Mouse (Mus musculus) heart, postnatal 0 days (tissue): ENCODE measurements around the gene Asic2. TPM values are rescaled to one million over a fixed set of nuclear protein-coding genes. Genes with fewer than 3 reads are reported as not detected.

ENCODE experiments used
- ATAC-seq: fragments of 200-750 bp; cut with Nextera tagmentation; 2 replicates; pipeline ENCODE4 v1.8.0; 2017; ENCODE audit warnings: low read depth, moderate number of reproducible peaks, moderate library complexity; ENCODE audit not compliant: insufficient read depth
- DNase-seq: peaks from one replicate; pipeline ENCODE4 v3.0.0-alpha.2; 2016; ENCODE audit warnings: low spot score
- H3K27ac ChIP-seq: fragments of 300-500 bp; sonication (generic); 2 replicates; pipeline ENCODE4 v1.5.1; 2014; ENCODE audit warnings: low read depth, mild to moderate bottlenecking
- H3K27me3 ChIP-seq: fragments of 300-500 bp; sonication (generic); 2 replicates; pipeline ENCODE4 v1.6.1; 2014; ENCODE audit warnings: low read length, mixed read lengths; ENCODE audit not compliant: control insufficient read depth, insufficient read depth
- H3K36me3 ChIP-seq: fragments of 300-500 bp; sonication (generic); replicated peaks from 2 replicates; pipeline ENCODE4 v1.6.1; 2014; ENCODE audit warnings: low read length, mixed read lengths; ENCODE audit not compliant: control insufficient read depth, insufficient read depth
- H3K4me1 ChIP-seq: fragments of 300-500 bp; sonication (generic); 2 replicates; pipeline ENCODE4 v1.6.1; 2014; ENCODE audit warnings: antibody characterized with exemption; ENCODE audit not compliant: control insufficient read depth, insufficient read depth
- H3K4me2 ChIP-seq: fragments of 300-500 bp; sonication (generic); 2 replicates; pipeline ENCODE4 v1.6.1; 2014; ENCODE audit warnings: low read depth, mild to moderate bottlenecking, low read length, moderate library complexity
- H3K4me3 ChIP-seq: fragments of 300-500 bp; sonication (generic); 2 replicates; pipeline ENCODE4 v1.5.1; 2014; ENCODE audit warnings: low read depth, low read length
- H3K9ac ChIP-seq: fragments of 300-500 bp; sonication (generic); replicated peaks from 2 replicates; pipeline ENCODE4 v1.6.1; 2014; ENCODE audit warnings: low read depth, low read length, mixed read lengths
- H3K9me3 ChIP-seq: fragments of 300-500 bp; sonication (generic); replicated peaks from 2 replicates; pipeline ENCODE4 v1.6.1; 2016; ENCODE audit warnings: low read length; ENCODE audit not compliant: control insufficient read depth
- CTCF ChIP-seq: IDR thresholded peaks from 2 replicates; pipeline ENCODE4 v1.5.1; 2016; ENCODE audit warnings: antibody characterized with exemption, control low read depth, low read depth
- EP300 ChIP-seq: IDR thresholded peaks from 2 replicates; pipeline ENCODE4 v1.6.1; 2016; ENCODE audit warnings: antibody characterized with exemption, low read depth
- whole genome bisulfite sequencing: fragments of 180-500 bp; shearing (Covaris S2); extraction: QIAGEN DNeasy Blood & Tissue Kit; methylation state at CpG from one replicate; pipeline ENCODE4 v1.1.7; 2014; 5-methylcytosine and 5-hydroxymethylcytosine counted together
- polyA plus RNA-seq: library from polyadenylated mRNA; unstranded; fragments of >200 nt; fragmentation: Nextera tagmentation; extraction: Ambion mirVana; gene quantifications from 2 replicates; pipeline ENCODE4 v1.2.1, GENCODE M21; 2015
- total RNA-seq: library from RNA; depleted of rRNA; stranded (reverse); fragments of >200 nt; gene quantifications from 2 replicates; pipeline ENCODE4 v1.2.3, GENCODE M21; 2014; ENCODE audit warnings: low replicate concordance

The Asic2 gene
- total and polyA plus RNA-seq, 2 experiments from 2014 or later, result not detected

- 84% methylated on average over 4 of the region's 4 CpGs for WGBS
- DNase-seq (no peak), ATAC-seq (no peak)
- Histone ChIP-seq H3K4me3 (no peak overlapping the region), H3K4me2 (no peak overlapping the region), H3K36me3 (no peaks in the 10 kb centered on the region), H3K27me3 (no peaks in the 10 kb centered on the region), H3K27ac (no peak overlapping the region), H3K9me3 (no peaks in the 10 kb centered on the region), H3K9ac (no peak overlapping the region), H3K4me1 (no peaks in the 10 kb centered on the region)
- TF ChIP-seq EP300 (no peak), CTCF (no peak)
Measured at GRCm38 (mm10) chr11:81192155-81192554, 776.1 kb downstream of the Asic2 start.

- no peaks in the 10 kb centered on the region for H3K36me3 ChIP-seq
- H3K27me3 ChIP-seq, result no peaks in the 10 kb centered on the region
- no peaks in the 10 kb centered on the region for H3K9me3 ChIP-seq
- H3K9ac ChIP-seq, result no peak overlapping the region
- TF ChIP-seq CTCF (no peak), EP300 (no peak)
- no peak overlapping the region for H3K27ac ChIP-seq
- DNase-seq, result no peak
- 82% methylated on average over 6 of the region's 6 CpGs for WGBS
- no peak for ATAC-seq
- no peak overlapping the region for H3K4me3 ChIP-seq
- H3K4me1 ChIP-seq, result no peaks in the 10 kb centered on the region
- H3K4me2 ChIP-seq, result no peak overlapping the region
Measured at GRCm38 (mm10) chr11:81189103-81189502, 779.2 kb downstream of the Asic2 start.

GRCm38 (mm10) chr11:81187851-81188250 is 780.4 kb downstream of the Asic2 start:
- DNase-seq (no peak), ATAC-seq (no peak)
- Histone ChIP-seq H3K36me3 (no peaks in the 10 kb centered on the region), H3K27ac (no peak overlapping the region), H3K9ac (no peak overlapping the region), H3K4me3 (no peak overlapping the region), H3K4me1 (no peaks in the 10 kb centered on the region), H3K27me3 (no peaks in the 10 kb centered on the region), H3K4me2 (no peak overlapping the region), H3K9me3 (no peaks in the 10 kb centered on the region)
- no peak for TF ChIP-seq CTCF
- no peak for TF ChIP-seq EP300
- 76% methylated on average over 3 of the region's 3 CpGs for WGBS

GRCm38 (mm10) chr11:81184721-81185120 is 783.5 kb downstream of the Asic2 start:
- Histone ChIP-seq H3K27me3 (no peaks in the 10 kb centered on the region), H3K4me1 (no peaks in the 10 kb centered on the region), H3K36me3 (no peaks in the 10 kb centered on the region), H3K27ac (no peak overlapping the region), H3K4me2 (no peak overlapping the region), H3K4me3 (no peak overlapping the region), H3K9ac (no peak overlapping the region), H3K9me3 (no peaks in the 10 kb centered on the region)
- DNase-seq (no peak), ATAC-seq (no peak)
- no peak for TF ChIP-seq EP300
- no peak for TF ChIP-seq CTCF
- 68% methylated on average over 7 of the region's 7 CpGs for WGBS

GRCm38 (mm10) chr11:81164890-81165289 is 803.4 kb downstream of the Asic2 start:
- WGBS, result 56% methylated on average over 2 of the region's 2 CpGs
- no peak for DNase-seq

GRCm38 (mm10) chr11:81163056-81163455 is 805.2 kb downstream of the Asic2 start:
- ATAC-seq (no peak), DNase-seq (no peak)
- no peak overlapping the region for H3K4me2 ChIP-seq
- no peak overlapping the region for H3K4me3 ChIP-seq
- WGBS, result 64% methylated on average over 4 of the region's 4 CpGs
- peaks cover 6% of the 10 kb centered on the region; the same call in 1 of the 2 replicates for H3K9me3 ChIP-seq
- no peak overlapping the region for H3K9ac ChIP-seq
- TF ChIP-seq EP300 (no peak), CTCF (no peak)
- H3K4me1 ChIP-seq, result no peaks in the 10 kb centered on the region
- H3K27ac ChIP-seq, result no peak overlapping the region
- H3K36me3 ChIP-seq, result no peaks in the 10 kb centered on the region
- no peaks in the 10 kb centered on the region for H3K27me3 ChIP-seq

More at GRCm38 (mm10) chr11:81164890-81165289, 803.4 kb downstream of the Asic2 start:
- H3K9me3 ChIP-seq, result peaks cover 6% of the 10 kb centered on the region; the same call in 1 of the 2 replicates
- no peaks in the 10 kb centered on the region for H3K4me1 ChIP-seq
- H3K27ac ChIP-seq, result no peak overlapping the region
- no peak for ATAC-seq
- H3K36me3 ChIP-seq, result no peaks in the 10 kb centered on the region
- no peak overlapping the region for H3K4me3 ChIP-seq
- no peaks in the 10 kb centered on the region for H3K27me3 ChIP-seq
- TF ChIP-seq EP300, result no peak
- no peak for TF ChIP-seq CTCF
- H3K9ac ChIP-seq, result no peak overlapping the region
- no peak overlapping the region for H3K4me2 ChIP-seq
